Mouse (Mus musculus) lung, postnatal 0 days (tissue): ENCODE data around the gene Pik3r1. TPM values are rescaled to one million over a fixed set of nuclear protein-coding genes. Genes with fewer than 3 reads are reported as not detected.

ENCODE experiments used
- ATAC-seq: fragments of 200-750 bp; cut with Nextera tagmentation; 2 replicates; pipeline ENCODE4 v1.8.0; 2017; ENCODE audit warnings: moderate library complexity
- DNase-seq: peaks from one replicate; pipeline ENCODE4 v3.0.0-alpha.2; 2016; ENCODE audit warnings: low spot score
- H3K27ac ChIP-seq: fragments of 300-500 bp; sonication (generic); 2 replicates; pipeline ENCODE4 v1.5.1; 2014; ENCODE audit warnings: antibody characterized with exemption, mild to moderate bottlenecking, low read length, mixed read lengths
- H3K27me3 ChIP-seq: fragments of 300-500 bp; sonication (generic); replicated peaks from 2 replicates; pipeline ENCODE4 v1.6.1; 2014; ENCODE audit warnings: low read length, mixed read lengths; ENCODE audit not compliant: insufficient read depth
- H3K36me3 ChIP-seq: fragments of 300-500 bp; sonication (generic); 2 replicates; pipeline ENCODE4 v1.6.1; 2014; ENCODE audit warnings: low read length, mixed read lengths; ENCODE audit not compliant: insufficient read depth
- H3K4me1 ChIP-seq: fragments of 300-500 bp; sonication (generic); 2 replicates; pipeline ENCODE4 v1.6.1; 2014; ENCODE audit warnings: antibody characterized with exemption, low read depth, low read length, mixed read lengths; ENCODE audit not compliant: insufficient read depth
- H3K4me2 ChIP-seq: fragments of 300-500 bp; sonication (generic); replicated peaks from 2 replicates; pipeline ENCODE4 v1.6.1; 2014; ENCODE audit warnings: low read depth, mild to moderate bottlenecking, low read length, moderate library complexity, mixed read lengths
- H3K4me3 ChIP-seq: fragments of 300-500 bp; sonication (generic); 2 replicates; pipeline ENCODE4 v1.5.1; 2014; ENCODE audit warnings: low read depth, low read length
- H3K9ac ChIP-seq: fragments of 300-500 bp; sonication (generic); replicated peaks from 2 replicates; pipeline ENCODE4 v1.6.1; 2014; ENCODE audit warnings: low read depth, mild to moderate bottlenecking
- H3K9me3 ChIP-seq: fragments of 300-500 bp; sonication (generic); 2 replicates; pipeline ENCODE4 v1.6.1; 2016; ENCODE audit warnings: low read length, mixed read lengths
- CTCF ChIP-seq: IDR thresholded peaks from 2 replicates; pipeline ENCODE4 v1.5.1; 2016; ENCODE audit warnings: antibody characterized with exemption, mild to moderate bottlenecking
- EP300 ChIP-seq: IDR thresholded peaks from 2 replicates; pipeline ENCODE4 v1.6.1; 2016; ENCODE audit warnings: antibody characterized with exemption, mild to moderate bottlenecking, control low read depth
- WGBS: fragments of 180-500 bp; shearing (Covaris S2); extraction: QIAGEN DNeasy Blood & Tissue Kit; methylation state at CpG from one replicate; pipeline ENCODE4 v1.1.7; 2014; 5-methylcytosine and 5-hydroxymethylcytosine counted together
- polyA plus RNA-seq: library from polyadenylated mRNA; unstranded; fragments of >200 nt; fragmentation: Nextera tagmentation; extraction: Ambion mirVana; gene quantifications from 2 replicates; pipeline ENCODE4 v1.2.1, GENCODE M21; 2015

Gene Pik3r1
- polyA plus RNA-seq, 1 experiment from 2014 or later = 28.1 TPM

DNA sequence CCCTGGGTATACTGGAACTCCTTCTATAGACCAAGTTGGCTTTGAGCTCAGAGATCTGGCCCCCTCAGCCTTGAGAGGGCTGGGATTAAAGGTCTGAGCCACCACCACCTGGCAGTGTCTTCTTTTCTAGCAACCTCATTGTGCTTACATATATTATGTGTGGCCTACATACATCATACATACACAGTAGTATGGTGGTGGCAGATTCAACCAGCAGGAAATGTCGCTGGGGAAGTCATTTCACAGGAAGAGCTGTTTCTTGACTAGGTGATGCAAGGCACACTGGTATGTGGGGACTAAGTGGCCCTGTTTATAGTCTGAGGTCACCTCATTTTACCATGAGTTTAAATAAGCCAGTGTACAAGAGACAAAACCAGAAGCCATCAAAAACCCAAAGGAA lies 87.9 kb downstream of the Pik3r1 start:
- peaks cover 29% of the 10 kb centered on the region for H3K36me3 ChIP-seq
- TF ChIP-seq CTCF (no peak), EP300 (no peak)
- no peaks in the 10 kb centered on the region for H3K4me1 ChIP-seq
- H3K27me3 ChIP-seq = no peaks in the 10 kb centered on the region
- H3K4me2 ChIP-seq = no peak overlapping the region
- H3K27ac ChIP-seq = no peak overlapping the region
- ATAC-seq (0 out of 2 replicates have a peak, but pooled peaks have one; percentile 11), DNase-seq (no peak)
- 71% methylated on average over 1 of the region's 1 CpGs for WGBS
- no peak overlapping the region for H3K4me3 ChIP-seq
- H3K9me3 ChIP-seq = no peaks in the 10 kb centered on the region
- no peak overlapping the region for H3K9ac ChIP-seq

DNA sequence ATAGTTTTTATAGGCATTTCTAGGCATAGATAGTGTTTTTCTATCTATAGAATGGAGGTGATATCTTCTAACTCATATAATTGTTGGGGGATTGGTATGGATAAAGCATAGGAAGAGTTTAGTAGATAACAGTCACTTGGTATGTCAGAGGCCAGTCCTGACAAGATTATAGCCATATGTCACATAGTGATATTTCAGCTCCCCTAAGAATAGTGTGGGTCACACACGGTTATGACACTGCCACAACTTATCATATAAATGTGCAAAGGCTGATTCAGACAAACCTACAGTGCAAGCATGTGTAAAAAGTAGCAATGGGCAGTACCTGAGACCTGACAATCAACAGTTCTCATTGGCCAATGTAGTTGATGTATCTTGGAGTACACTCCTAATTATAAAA lies 89.0 kb downstream of the Pik3r1 start:
- no peak overlapping the region for H3K9ac ChIP-seq
- WGBS = 91% methylated on average over 1 of the region's 1 CpGs
- DNase-seq (no peak), ATAC-seq (no peak)
- peaks cover 20% of the 10 kb centered on the region for H3K36me3 ChIP-seq
- H3K4me2 ChIP-seq = no peak overlapping the region
- H3K9me3 ChIP-seq = no peaks in the 10 kb centered on the region
- TF ChIP-seq EP300 = no peak
- H3K27me3 ChIP-seq = no peaks in the 10 kb centered on the region
- no peak overlapping the region for H3K27ac ChIP-seq
- H3K4me3 ChIP-seq = no peak overlapping the region
- no peaks in the 10 kb centered on the region for H3K4me1 ChIP-seq

DNA sequence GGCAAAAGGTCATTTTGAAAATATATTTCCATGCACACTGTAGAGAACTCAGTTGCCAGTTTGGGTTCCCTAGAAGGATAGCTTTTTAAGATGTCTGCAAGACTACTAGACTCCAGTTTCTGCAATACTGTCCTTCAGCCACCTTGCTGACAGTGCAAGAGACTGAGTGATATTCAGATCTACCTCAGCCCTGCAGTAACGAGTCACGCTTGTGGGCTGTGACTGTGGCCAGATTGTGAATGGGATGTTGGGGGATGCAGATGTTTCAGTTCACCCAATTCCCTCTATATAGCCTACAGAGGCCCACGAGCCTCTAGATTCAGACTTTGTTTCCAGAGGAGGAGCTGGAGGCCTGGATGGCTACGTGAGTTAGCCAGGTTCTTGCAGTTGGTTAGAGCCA lies 90.0 kb downstream of the Pik3r1 start:
- peaks cover 15% of the 10 kb centered on the region for H3K36me3 ChIP-seq
- 88% methylated on average over 4 of the region's 4 CpGs for WGBS
- DNase-seq (no peak), ATAC-seq (no peak)
- H3K27ac ChIP-seq = no peak overlapping the region
- H3K9me3 ChIP-seq = no peaks in the 10 kb centered on the region
- H3K4me1 ChIP-seq = no peaks in the 10 kb centered on the region
- TF ChIP-seq CTCF (no peak), EP300 (no peak)
- H3K4me2 ChIP-seq = no peak overlapping the region
- no peak overlapping the region for H3K9ac ChIP-seq
- H3K4me3 ChIP-seq = no peak overlapping the region
- no peaks in the 10 kb centered on the region for H3K27me3 ChIP-seq

DNA sequence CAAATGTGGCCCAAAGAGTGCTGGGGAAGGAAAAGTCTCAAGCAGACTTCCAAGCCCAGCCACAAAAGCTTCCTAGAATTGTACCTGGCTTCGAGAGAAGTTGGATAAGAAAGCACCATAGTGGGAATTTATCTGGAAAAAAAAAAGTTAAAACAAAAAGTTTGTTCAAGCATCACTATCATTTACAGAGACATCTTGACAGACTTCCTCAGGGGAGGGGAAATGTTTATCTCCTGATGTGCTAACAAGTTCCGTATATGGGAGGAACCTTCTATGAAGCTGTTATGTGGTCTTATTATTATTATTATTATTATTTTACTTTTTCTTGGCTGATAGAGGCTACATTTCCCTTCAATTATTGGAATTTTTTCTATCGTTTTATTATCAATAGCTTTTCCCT lies 94.1 kb downstream of the Pik3r1 start:
- WGBS = 73% methylated on average over 3 of the region's 3 CpGs
- no peak overlapping the region for H3K27ac ChIP-seq
- H3K9me3 ChIP-seq = no peaks in the 10 kb centered on the region
- DNase-seq (no peak), ATAC-seq (no peak)
- no peak overlapping the region for H3K4me3 ChIP-seq
- no peaks in the 10 kb centered on the region for H3K27me3 ChIP-seq
- H3K36me3 ChIP-seq = no peaks in the 10 kb centered on the region
- H3K4me2 ChIP-seq = no peak overlapping the region
- no peak overlapping the region for H3K9ac ChIP-seq
- no peaks in the 10 kb centered on the region for H3K4me1 ChIP-seq
- TF ChIP-seq CTCF = no peak
- TF ChIP-seq EP300 = no peak

DNA sequence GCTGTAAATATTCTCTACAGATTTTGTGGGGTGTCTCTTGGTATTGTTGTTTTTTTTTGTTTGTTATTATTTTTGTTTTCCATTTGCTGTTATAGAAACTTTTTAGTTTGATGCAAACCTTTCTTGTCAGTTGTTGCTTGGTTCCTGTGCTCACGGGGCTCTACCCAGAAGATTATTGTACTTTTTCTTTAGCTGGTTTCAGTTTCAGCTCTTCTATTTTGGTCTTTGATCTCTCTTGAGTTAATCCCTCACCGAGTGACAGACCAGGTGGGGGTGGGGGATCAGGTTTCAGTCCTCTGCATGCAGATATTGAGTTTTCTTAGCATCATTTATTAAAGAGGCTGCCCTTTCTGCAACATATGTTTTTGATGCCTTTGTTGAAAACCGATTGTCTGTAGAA lies 99.2 kb downstream of the Pik3r1 start:
- H3K4me2 ChIP-seq = no peak overlapping the region
- no peak for ATAC-seq
- H3K9me3 ChIP-seq = no peaks in the 10 kb centered on the region
- H3K4me3 ChIP-seq = no peak overlapping the region
- H3K9ac ChIP-seq = no peak overlapping the region
- H3K27me3 ChIP-seq = no peaks in the 10 kb centered on the region
- H3K27ac ChIP-seq = no peak overlapping the region
- H3K36me3 ChIP-seq = no peaks in the 10 kb centered on the region
- H3K4me1 ChIP-seq = no peaks in the 10 kb centered on the region
- TF ChIP-seq EP300 (no peak), CTCF (no peak)
- no peak for DNase-seq
- 10% methylated on average over 3 of the region's 3 CpGs for WGBS

DNA sequence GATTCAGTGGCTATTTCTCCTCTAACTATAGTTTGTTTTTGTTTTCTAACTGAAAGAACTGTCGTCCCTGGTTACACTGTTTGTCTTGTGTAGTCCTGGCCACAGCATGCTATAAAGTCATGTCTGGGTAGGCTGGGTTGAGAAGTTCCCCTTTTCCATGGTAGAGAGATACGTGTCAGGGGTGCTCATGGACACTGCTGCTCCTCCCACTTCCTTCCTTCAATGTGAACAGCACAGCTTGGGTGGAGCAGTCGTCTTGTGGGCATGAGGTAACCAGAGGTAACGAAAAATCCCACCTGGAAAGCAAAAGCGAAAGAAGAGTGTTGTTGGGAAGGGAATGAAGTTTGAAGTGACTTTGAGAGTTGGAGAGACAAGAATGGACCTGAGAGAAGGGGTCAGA lies 104.0 kb downstream of the Pik3r1 start:
- WGBS = 63% methylated on average over 5 of the region's 5 CpGs
- Histone ChIP-seq H3K9me3 (no peaks in the 10 kb centered on the region), H3K9ac (no peak overlapping the region), H3K36me3 (no peaks in the 10 kb centered on the region), H3K27ac (no peak overlapping the region), H3K27me3 (no peaks in the 10 kb centered on the region), H3K4me1 (0 out of 2 replicates have a peak, but pooled peaks cover 3% of the 10 kb centered on the region), H3K4me3 (no peak overlapping the region), H3K4me2 (no peak overlapping the region)
- DNase-seq (peak; percentile 56), ATAC-seq (peak; percentile 60; the same call in 1 of the 2 replicates)
- TF ChIP-seq CTCF = no peak
- no peak for TF ChIP-seq EP300

DNA sequence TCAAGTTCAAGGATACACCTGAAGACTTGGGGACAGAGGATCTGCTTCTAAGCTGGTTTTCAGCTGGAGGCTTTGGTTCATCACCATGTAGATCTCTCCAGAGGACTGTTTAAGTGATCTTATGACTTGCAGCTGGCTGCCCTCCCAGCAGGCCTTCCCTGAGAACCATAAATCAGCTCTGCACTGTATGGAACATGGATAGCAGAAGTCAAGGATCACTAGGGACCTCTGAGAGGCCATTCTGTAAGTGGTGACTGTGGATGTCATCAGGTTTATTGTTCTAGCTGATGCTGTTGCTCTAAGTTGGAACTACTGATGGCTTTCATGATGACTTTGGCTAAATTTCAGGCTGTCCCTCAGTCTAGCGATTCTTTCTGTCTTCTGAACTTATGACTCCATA lies 105.1 kb downstream of the Pik3r1 start:
- TF ChIP-seq CTCF (no peak), EP300 (no peak)
- ATAC-seq = no peak
- H3K4me3 ChIP-seq = no peak overlapping the region

More for the DNA sequence above, 105.1 kb downstream of the Pik3r1 start:
- H3K9me3 ChIP-seq = no peaks in the 10 kb centered on the region
- H3K9ac ChIP-seq = no peak overlapping the region
- H3K4me1 ChIP-seq = 0 out of 2 replicates have a peak, but pooled peaks cover 4% of the 10 kb centered on the region
- no peak for DNase-seq
- H3K4me2 ChIP-seq = no peak overlapping the region
- H3K27ac ChIP-seq = no peak overlapping the region
- 70% methylated on average over 1 of the region's 1 CpGs for whole genome bisulfite sequencing
- H3K36me3 ChIP-seq = no peaks in the 10 kb centered on the region
- no peaks in the 10 kb centered on the region for H3K27me3 ChIP-seq
